Mouse (Mus musculus) left cerebral cortex, postnatal 25 days (tissue): ENCODE measurements at regions not wholly inside any gene's neighbourhood (a gene's known extent, or its start where the extent isn't known, plus 50 kb on each side); places are given as distances from the start of the nearest gene placed in this dataset.

ENCODE experiments used
- DNase-seq, 2 experiments: peaks; one replicate each; pipeline ENCODE4 v3.0.0; 2022; ENCODE audit warnings: low spot score in 2 of 2, mixed read lengths in 1 of 2
- intact Hi-C: fragments of 180-260 bp; cut with DNase I; formaldehyde crosslinking; loops from one replicate; pipeline ENCODE4 v1.15.1; 2025

- intact Hi-C loops = no loop called here
- DNase-seq = no peak
These were observed 133.8 kb downstream of the Mylk4 start for GRCm38 (mm10) chr13:32649982-32650381.

- no peak for DNase-seq
- intact Hi-C loops = no loop called here
These were observed 140.6 kb downstream of the Mylk4 start for GRCm38 (mm10) chr13:32643030-32643750.

GRCm38 (mm10) chr13:32640941-32641340 is 142.8 kb downstream of the Mylk4 start:
- intact Hi-C loops = no loop called here
- no peak for DNase-seq

GRCm38 (mm10) chr13:32630122-32630732 is 153.5 kb downstream of the Mylk4 start:
- intact Hi-C loops = no loop called here

GRCm38 (mm10) chr13:32613916-32614315 is 169.8 kb downstream of the Mylk4 start:
- intact Hi-C loops = no loop called here
- no peak for DNase-seq

More at GRCm38 (mm10) chr13:32630122-32630732, 153.5 kb downstream of the Mylk4 start:
- DNase-seq = peak in 1 of 2 experiments; percentile 22

- intact Hi-C loops = no loop called here
- peak in 1 of 2 experiments; percentile 38 for DNase-seq
These were observed 172.0 kb downstream of the Mylk4 start for GRCm38 (mm10) chr13:32611551-32612295.

GRCm38 (mm10) chr13:32610970-32611369 is 172.8 kb downstream of the Mylk4 start:
- peak in 1 of 2 experiments; percentile 6 for DNase-seq
- intact Hi-C loops = no loop called here

GRCm38 (mm10) chr13:32608413-32608812 is 175.3 kb downstream of the Mylk4 start:
- DNase-seq = no peak
- intact Hi-C loops = no loop called here

- intact Hi-C loops = no loop called here
- no peak for DNase-seq
These were observed 179.7 kb downstream of the Mylk4 start for GRCm38 (mm10) chr13:32603925-32604590.

GRCm38 (mm10) chr13:32601315-32601714 is 182.4 kb downstream of the Mylk4 start:
- DNase-seq = no peak
- intact Hi-C loops = no loop called here

- intact Hi-C loops = no loop called here
- DNase-seq = no peak
These were observed 190.1 kb downstream of the Mylk4 start for GRCm38 (mm10) chr13:32593611-32594010.

- intact Hi-C loops = no loop called here
- DNase-seq = no peak
These were observed 190.6 kb downstream of the Mylk4 start for GRCm38 (mm10) chr13:32593131-32593530.

- intact Hi-C loops = no loop called here
- no peak for DNase-seq
These were observed 202.2 kb downstream of the Mylk4 start for GRCm38 (mm10) chr13:32581598-32581997.

GRCm38 (mm10) chr13:32567850-32568249 is 215.9 kb downstream of the Mylk4 start:
- intact Hi-C loops = no loop called here
- no peak for DNase-seq

- DNase-seq = no peak
- intact Hi-C loops = no loop called here
These were observed 222.1 kb upstream of the Gmds start for GRCm38 (mm10) chr13:32560666-32561065.

- intact Hi-C loops = no loop called here
- DNase-seq = no peak
These were observed 217.9 kb upstream of the Gmds start for GRCm38 (mm10) chr13:32556396-32556795.

- DNase-seq = no peak
- intact Hi-C loops = no loop called here
These were observed 216.5 kb upstream of the Gmds start for GRCm38 (mm10) chr13:32555064-32555463.

GRCm38 (mm10) chr13:32554601-32555000 is 216.1 kb upstream of the Gmds start:
- no peak for DNase-seq
- intact Hi-C loops = no loop called here

- intact Hi-C loops = no loop called here
- DNase-seq = no peak
These were observed 214.6 kb upstream of the Gmds start for GRCm38 (mm10) chr13:32553136-32553535.

GRCm38 (mm10) chr13:32550113-32550512 is 211.6 kb upstream of the Gmds start:
- no peak for DNase-seq

More at GRCm38 (mm10) chr13:32550113-32550512, 211.6 kb upstream of the Gmds start:
- intact Hi-C loops = no loop called here
